Mouse (Mus musculus) olfactory bulb, adult 2 months (tissue): ENCODE results near the gene Pkd2l1. TPM values are rescaled to one million over a fixed set of nuclear protein-coding genes. Genes with fewer than 3 reads are reported as not detected.

Source experiments
- H3K27ac ChIP-seq: fragments of 200-500 bp; 2 replicates; pipeline ENCODE4 v1.5.1; 2012; ENCODE audit warnings: low read depth, low read length; ENCODE audit not compliant: insufficient read depth
- H3K4me1 ChIP-seq: fragments of 200-500 bp; 2 replicates; pipeline ENCODE4 v1.6.1; 2012; ENCODE audit warnings: low read length; ENCODE audit not compliant: control insufficient read depth, insufficient read depth
- H3K4me3 ChIP-seq: fragments of 200-500 bp; 2 replicates; pipeline ENCODE4 v1.5.1; 2012; ENCODE audit warnings: mild to moderate bottlenecking, low read depth, low read length, moderate library complexity; ENCODE audit not compliant: insufficient read depth
- CTCF ChIP-seq: fragments of 200-500 bp; IDR thresholded peaks from 2 replicates; pipeline ENCODE4 v1.5.1; 2012; ENCODE audit warnings: low read depth, mild to moderate bottlenecking, low read length, moderate library complexity; ENCODE audit not compliant: insufficient read depth
- POLR2A ChIP-seq: fragments of 200-500 bp; IDR thresholded peaks from 2 replicates; pipeline ENCODE4 v1.6.1; 2012; ENCODE audit warnings: mild to moderate bottlenecking, low read depth, low read length, moderate library complexity; ENCODE audit not compliant: insufficient read depth
- WGBS: fragments of 180-500 bp; shearing (Covaris S2); methylation state at CpG from one replicate; pipeline ENCODE4 v1.1.7; 2018; 5-methylcytosine and 5-hydroxymethylcytosine counted together
- polyA plus RNA-seq: library from polyadenylated mRNA; stranded (reverse); fragments of >200 nt; gene quantifications from 2 replicates; pipeline ENCODE4 v1.2.4, GENCODE M21; 2012; ENCODE audit warnings: low replicate concordance; ENCODE audit not compliant: missing spikeins, insufficient read depth, insufficient read length

The Pkd2l1 gene
- polyA plus RNA-seq, 1 experiment, result not detected

DNA sequence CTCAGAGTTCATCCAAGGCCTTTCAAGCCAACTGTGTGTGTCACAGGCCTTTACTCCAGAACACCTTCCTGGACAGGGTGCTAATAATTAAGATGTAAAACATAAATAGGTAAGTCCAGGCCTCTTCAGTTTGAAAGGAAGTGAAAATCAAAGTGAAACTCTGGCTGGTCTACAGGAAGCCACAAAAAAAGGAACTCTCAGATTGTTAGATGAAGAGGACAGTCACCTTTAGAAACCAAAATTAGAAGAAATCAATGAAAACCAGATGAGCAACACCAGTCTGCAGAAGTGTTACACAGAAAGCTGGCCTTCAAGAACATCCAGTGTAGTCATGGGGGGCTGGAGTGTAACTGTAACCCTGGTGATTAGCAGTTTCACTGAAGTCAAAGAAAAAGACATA, 74.4 kb downstream of the Pkd2l1 start:
- TF ChIP-seq CTCF (no peak), POLR2A (no peak)
- Histone ChIP-seq H3K4me3 (no peak overlapping the region), H3K4me1 (no peaks in the 10 kb centered on the region), H3K27ac (no peak overlapping the region)

DNA sequence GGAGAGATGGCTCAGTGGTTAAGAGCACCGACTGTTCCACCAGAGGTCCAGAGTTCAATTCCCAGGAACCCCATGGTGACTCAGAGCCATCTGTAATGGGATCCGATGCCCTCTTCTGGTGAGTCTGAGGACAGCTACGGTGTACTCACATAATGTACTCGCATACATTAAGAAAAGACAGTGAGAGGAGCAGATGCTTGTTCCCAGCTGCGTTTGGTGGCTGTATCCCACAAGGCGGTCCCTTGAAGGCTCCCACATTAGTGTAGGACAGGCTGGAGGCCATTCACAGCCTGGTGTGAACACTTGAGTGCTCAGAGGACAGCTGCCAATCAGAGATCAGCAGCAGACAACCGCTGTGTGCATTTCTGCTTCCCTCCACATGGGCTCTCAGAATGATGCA, 80.5 kb downstream of the Pkd2l1 start:
- no peak overlapping the region for H3K4me3 ChIP-seq
- TF ChIP-seq CTCF (no peak), POLR2A (no peak)
- WGBS, result 59% methylated on average over 7 of the region's 7 CpGs
- H3K27ac ChIP-seq, result no peak overlapping the region
- no peaks in the 10 kb centered on the region for H3K4me1 ChIP-seq

DNA sequence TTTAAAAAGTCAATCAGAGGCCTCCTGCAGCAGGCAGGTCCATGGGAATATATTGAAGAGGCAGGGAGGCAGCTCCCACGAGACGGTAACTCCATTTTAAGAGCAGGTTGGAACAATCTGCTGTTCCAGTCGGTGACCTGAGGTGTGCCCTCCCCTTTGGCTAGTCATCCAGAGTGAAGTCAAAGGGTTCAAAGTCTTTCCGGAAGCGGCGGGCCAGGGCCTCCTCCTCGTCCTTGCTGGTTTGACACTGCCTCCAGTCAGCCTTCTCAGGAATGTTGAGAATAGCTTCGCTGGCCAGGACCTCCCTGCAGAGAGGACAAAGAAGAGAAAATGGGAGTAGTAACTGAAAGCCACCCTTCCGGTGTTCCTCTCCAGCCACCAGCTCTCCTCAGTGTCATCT, 81.9 kb downstream of the Pkd2l1 start:
- TF ChIP-seq POLR2A (no peak), CTCF (no peak)
- no peak overlapping the region for H3K27ac ChIP-seq
- H3K4me3 ChIP-seq, result no peak overlapping the region
- 87% methylated on average over 9 of the region's 9 CpGs for WGBS
- H3K4me1 ChIP-seq, result no peaks in the 10 kb centered on the region

DNA sequence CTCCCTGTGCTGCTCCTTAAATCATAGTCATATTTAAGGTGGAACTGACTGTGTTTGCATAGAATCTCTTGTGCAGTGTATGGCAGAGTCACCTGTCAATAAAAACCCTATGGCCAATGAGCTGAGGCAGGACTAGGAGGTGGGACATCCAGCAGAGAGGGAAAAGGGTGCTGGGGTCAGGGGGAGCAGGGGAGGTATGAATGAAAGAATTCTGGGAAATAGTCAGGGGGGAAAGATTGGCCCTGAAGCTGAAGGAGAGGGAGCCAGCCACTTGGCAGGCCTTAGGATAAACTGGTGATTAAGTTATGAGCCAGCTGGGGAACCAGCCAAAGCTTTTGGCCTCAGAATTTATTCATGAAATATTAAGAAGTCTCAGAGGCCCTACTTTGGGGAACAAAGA, 83.2 kb downstream of the Pkd2l1 start:
- no peak for TF ChIP-seq POLR2A
- no peak for TF ChIP-seq CTCF
- Histone ChIP-seq H3K4me3 (no peak overlapping the region), H3K27ac (no peak overlapping the region), H3K4me1 (no peaks in the 10 kb centered on the region)

DNA sequence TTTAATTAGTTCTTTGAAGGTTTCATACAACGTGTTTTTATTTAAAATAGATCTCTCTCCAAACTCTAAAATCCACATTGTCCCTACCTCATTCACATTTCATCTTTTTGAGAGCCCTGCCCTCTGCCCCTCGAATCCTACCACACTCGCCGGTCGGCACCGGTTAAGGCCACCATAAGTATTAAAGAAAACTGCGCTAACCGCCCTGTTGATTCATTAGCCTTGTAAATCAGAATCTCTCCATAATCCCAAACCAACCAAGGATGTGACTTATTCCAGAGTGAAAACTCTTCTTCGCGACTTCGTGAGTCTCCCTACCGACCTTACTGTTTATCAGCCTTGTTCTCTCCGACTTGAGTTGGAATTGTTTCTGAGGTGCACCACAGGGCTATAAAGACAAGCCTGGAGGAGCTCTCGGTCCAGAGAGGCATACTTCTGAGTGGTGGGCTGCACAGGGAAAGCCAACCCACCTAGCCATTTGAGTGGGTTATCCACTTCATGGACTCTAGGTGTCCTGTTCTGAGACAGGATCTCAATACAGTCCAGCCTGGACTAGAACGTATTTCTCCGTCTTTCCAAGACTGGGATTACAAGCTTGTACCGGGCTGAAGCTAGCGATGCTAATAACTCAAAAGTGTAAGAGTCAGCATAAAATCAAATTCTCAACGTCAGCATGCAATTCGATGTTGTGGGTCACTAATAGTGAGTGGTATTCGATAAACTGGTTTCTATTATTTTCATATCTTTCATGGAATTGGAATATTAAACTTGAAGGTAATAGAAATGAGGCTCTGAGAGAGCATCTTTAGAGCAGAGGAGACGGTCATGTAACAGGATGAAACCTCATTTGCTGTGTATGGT, 84.4 kb downstream of the Pkd2l1 start:
- H3K4me1 ChIP-seq, result no peaks in the 10 kb centered on the region
- peak overlapping the region; percentile 91 for H3K4me3 ChIP-seq
- 28% methylated on average over 22 of the region's 22 CpGs for WGBS
- 0 out of 2 replicates have a peak overlapping the region, but pooled peaks have one; percentile 3 for H3K27ac ChIP-seq
- TF ChIP-seq POLR2A (no peak), CTCF (no peak)

DNA sequence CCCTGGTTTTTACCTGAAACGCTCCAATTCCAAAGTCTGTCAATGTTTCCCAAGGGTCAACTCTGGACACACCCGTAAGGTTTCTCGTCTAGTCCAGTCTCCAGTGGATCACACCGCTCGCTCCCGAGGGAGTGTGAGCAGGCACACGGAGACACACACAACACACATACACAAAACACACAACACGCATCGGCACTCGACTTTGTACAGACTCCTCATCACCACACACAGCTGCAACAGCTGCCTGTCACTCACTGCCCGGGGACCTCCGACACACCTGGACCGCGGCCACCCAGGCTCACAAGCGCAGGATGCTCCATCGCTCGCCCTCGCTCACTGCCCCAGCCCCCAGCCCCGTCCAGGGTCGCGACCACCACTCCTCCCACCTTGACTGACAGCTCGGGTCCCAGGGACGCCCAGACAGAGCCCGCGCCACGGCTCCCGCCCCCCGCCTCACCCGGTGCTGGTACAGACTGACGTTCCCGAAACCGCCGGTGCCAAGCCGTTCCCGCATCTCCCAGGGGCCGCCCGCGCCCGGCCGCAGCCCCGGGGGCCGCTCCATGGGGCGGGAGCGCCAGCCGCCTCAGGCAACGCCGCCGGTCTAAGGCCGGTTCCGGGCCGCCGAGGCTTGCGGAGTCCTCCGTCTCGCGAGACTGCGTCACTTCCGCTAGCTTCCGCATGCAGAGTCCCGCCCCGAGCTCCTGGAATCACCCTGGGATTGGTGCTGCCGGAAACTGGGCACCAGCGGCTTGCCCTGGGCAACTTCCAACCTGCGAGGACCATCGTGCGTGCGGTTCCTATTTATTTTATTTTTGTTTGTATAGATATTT, 85.2 kb downstream of the Pkd2l1 start, which contains the start of gene Chuk:
Chuk (minus strand) TSS at position 650 of the 830 bp plus-strand sequence.
- peak; percentile 94 for TF ChIP-seq POLR2A
- TF ChIP-seq CTCF, result no peak
- peak within 1 kb of the TSS; percentile 46; the same call in 1 of the 2 replicates for H3K27ac ChIP-seq
- peak within 1 kb of the TSS; percentile 91 for H3K4me3 ChIP-seq
- H3K4me1 ChIP-seq, result no peaks in the 10 kb centered on the region
- WGBS, result under 1% methylated on average over 67 of the region's 67 CpGs

DNA sequence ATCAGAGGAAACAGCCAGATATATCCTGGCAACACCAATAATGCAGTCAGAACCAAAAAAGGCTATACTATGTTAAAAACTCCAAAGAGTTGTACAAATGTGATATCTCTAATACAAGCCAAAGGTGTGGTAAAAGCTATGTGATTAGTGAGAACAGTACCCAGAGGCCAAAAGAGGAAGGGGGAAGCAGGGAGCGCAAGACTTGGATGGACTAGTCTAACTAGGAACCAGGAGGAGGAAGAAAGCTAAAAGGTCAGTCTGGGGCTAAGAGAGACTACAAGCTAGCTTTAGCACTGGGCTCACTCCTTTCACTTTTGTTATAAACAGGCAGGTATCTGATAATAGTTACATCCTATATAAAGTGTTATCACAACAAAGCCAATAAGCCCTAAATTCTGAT, 87.8 kb downstream of the Pkd2l1 start:
- no peaks in the 10 kb centered on the region for H3K4me1 ChIP-seq
- WGBS, result 88% methylated on average over 1 of the region's 1 CpGs
- no peak overlapping the region for H3K27ac ChIP-seq
- H3K4me3 ChIP-seq, result no peak overlapping the region
- TF ChIP-seq POLR2A (no peak), CTCF (no peak)

DNA sequence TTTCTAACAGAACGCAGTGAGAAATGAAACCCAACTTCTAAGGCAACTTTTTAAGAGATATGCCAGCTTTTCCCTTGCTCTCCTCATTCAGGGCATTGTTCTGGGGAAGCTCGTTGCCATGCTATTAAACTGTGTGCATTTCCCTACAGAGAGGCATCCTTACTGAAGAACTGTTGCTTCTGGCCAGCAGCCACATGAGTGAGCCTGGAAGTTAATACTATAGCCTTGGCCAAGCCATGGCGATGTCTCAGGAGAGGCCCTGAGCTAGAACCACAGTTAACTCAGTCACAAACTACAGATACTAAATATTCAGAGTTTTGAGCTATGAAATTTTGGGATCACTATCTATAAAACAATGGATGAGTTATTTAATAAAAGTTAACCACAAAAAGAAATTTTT, 89.2 kb downstream of the Pkd2l1 start:
- Histone ChIP-seq H3K4me3 (no peak overlapping the region), H3K4me1 (no peaks in the 10 kb centered on the region), H3K27ac (no peak overlapping the region)
- WGBS, result 68% methylated on average over 3 of the region's 3 CpGs
- TF ChIP-seq CTCF (no peak), POLR2A (no peak)

DNA sequence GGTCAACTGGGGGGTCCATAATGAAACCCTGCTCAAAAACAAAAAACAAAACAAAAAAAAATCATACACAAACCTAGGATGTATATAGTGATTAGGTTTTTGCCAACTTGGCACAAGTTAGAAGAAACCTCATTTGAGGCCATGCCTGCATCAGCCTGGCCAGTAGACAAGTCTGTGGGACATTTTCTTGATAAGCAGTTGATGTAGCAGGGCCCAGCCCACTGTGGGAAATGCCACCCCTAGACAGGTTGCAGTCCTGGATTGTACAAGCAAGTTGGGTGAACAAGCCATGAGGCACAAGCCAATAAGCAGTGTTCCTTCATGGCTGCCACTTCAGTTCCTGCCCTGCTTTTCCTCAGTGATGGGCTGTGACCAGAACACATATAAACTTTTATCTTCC, 91.4 kb downstream of the Pkd2l1 start:
- Histone ChIP-seq H3K4me3 (no peak overlapping the region), H3K27ac (no peak overlapping the region), H3K4me1 (no peaks in the 10 kb centered on the region)
- TF ChIP-seq CTCF, result no peak
- no peak for TF ChIP-seq POLR2A

Other genes with a start within 250 kb of the Pkd2l1 start
- not detected in 2 replicates for gene Cpn1, start 205.9 kb downstream of the Pkd2l1 start, polyA plus RNA-seq
- not detected in 2 replicates for gene Cyp2c23, start 163.2 kb downstream of the Pkd2l1 start, polyA plus RNA-seq
- not detected in 2 replicates for gene Erlin1, start 122.7 kb downstream of the Pkd2l1 start, polyA plus RNA-seq
- gene Chuk, start 85.0 kb downstream of the Pkd2l1 start, polyA plus RNA-seq, result not detected in 2 replicates
- not detected in 2 replicates for gene Cwf19l1, start 56.6 kb downstream of the Pkd2l1 start, polyA plus RNA-seq
- not detected in 2 replicates for gene Bloc1s2, start 46.0 kb downstream of the Pkd2l1 start, polyA plus RNA-seq
- not detected in 2 replicates for gene Scd3, start 10.8 kb upstream of the Pkd2l1 start, polyA plus RNA-seq
- 299 and 337 TPM in 2 replicates for gene Scd2, start 101.2 kb upstream of the Pkd2l1 start, polyA plus RNA-seq
- not detected in 2 replicates for gene Scd4, start 140.7 kb upstream of the Pkd2l1 start, polyA plus RNA-seq
- 648 TPM in 1 of 2 replicates, not detected in the other for gene Scd1, start 215.4 kb upstream of the Pkd2l1 start, polyA plus RNA-seq